In genomic region chr19:42151990-42152389, GRCm38 (mm10) we compare ENCODE assay signal across 7 mouse cellular contexts. TPM values are rescaled to one million over a fixed set of nuclear protein-coding genes. Genes with fewer than 3 reads are reported as not detected.
DNase-seq lines count a peak whose midpoint lies in the region; ATAC-seq and TF ChIP-seq lines count a peak whose summit lies in the region.

No protein-coding gene starts in this region.

- no peak overlapping the region for H3K27ac ChIP-seq in small intestine, adult 2 months (ENCODE audit: insufficient read depth, low read depth, low read length)

- peak; percentile 71 for ATAC-seq in megakaryocyte progenitor cell, adult 5-6 weeks (replicated peaks; ENCODE audit: poor library complexity)

- no peak overlapping the region for H3K4me3 ChIP-seq in small intestine, adult 2 months (ENCODE audit: low read depth, low read length)

- WGBS in small intestine, adult 2 months = 3% methylated on average over 6 of the region's 6 CpGs

- DNase-seq in ZHBTc4 (ENCODE audit: low read depth, low spot score) = peak; percentile 92
- peak; percentile 90 for DNase-seq in cerebellum, adult 9-11 months
- peak; percentile 70 to 78 for DNase-seq in frontal cortex, postnatal 10 days (ENCODE audit: low spot score in 2 of 2)
- peak; percentile 87 for DNase-seq in induced T-regulatory cell, adult 2 months (ENCODE audit: low read depth)
- peak; percentile 77 to 81 for DNase-seq in left cerebral cortex, adult 8-10 months (ENCODE audit: low spot score in 2 of 2)

- no peak for TF ChIP-seq POLR2A in small intestine, adult 2 months (IDR thresholded peaks at IDR 0.05; ENCODE audit: low read depth, low read length)

- H3K36me3 ChIP-seq in small intestine, adult 2 months (ENCODE audit: control insufficient read depth, insufficient read depth, low read length) = no peaks in the 10 kb centered on the region

- H3K4me1 ChIP-seq in small intestine, adult 2 months (ENCODE audit: control insufficient read depth, insufficient read depth, insufficient read length, low read length) = peaks cover 16% of the 10 kb centered on the region; the same call in 1 of the 2 replicates

- TF ChIP-seq CTCF in small intestine, adult 2 months (IDR thresholded peaks at IDR 0.05; ENCODE audit: extremely low read depth, insufficient read length, insufficient replicate concordance, low read depth, low read length) = peak; percentile 90; the same call in 1 of the 2 replicates

- H3K27me3 ChIP-seq in small intestine, adult 2 months (ENCODE audit: control insufficient read depth, insufficient read depth, low read length) = peaks cover 9% of the 10 kb centered on the region; the same call in 1 of the 2 replicates

RNA-seq across cellular contexts. Expression of gene Marveld1, which starts 4.8 kb away (rescaled TPM):
- total RNA-seq in left cerebral cortex, adult 8-10 months (2022) = 10 to 100 TPM in 1 of 4 experiments, 1 to 10 TPM in 3; 8.7 to 10.2 (median 9.0) TPM
- total RNA-seq in megakaryocyte progenitor cell, adult 5-6 weeks (2015) = 14.4 and 14.9 TPM in 2 replicates
- 15.0 and 18.8 TPM in 2 replicates for total RNA-seq in megakaryocyte progenitor cell, adult 5-6 weeks (2017)
- polyA plus RNA-seq in small intestine, adult 2 months (2012; rRNA removed) = 38.0 and 46.4 TPM in 2 replicates

RNA-seq across cellular contexts. Expression of gene Zfyve27, which starts 11.8 kb away (rescaled TPM):
- total RNA-seq in left cerebral cortex, adult 8-10 months (2022) = 100 to 1,000 TPM in 1 of 4 experiments, 10 to 100 TPM in 3; 78.2 to 101 (median 83.5) TPM
- 10.7 and 13.6 TPM in 2 replicates for total RNA-seq in megakaryocyte progenitor cell, adult 5-6 weeks (2015)
- 26.9 and 30.5 TPM in 2 replicates for total RNA-seq in megakaryocyte progenitor cell, adult 5-6 weeks (2017)
- polyA plus RNA-seq in small intestine, adult 2 months (2012; rRNA removed) = 11.5 and 24.0 TPM in 2 replicates

RNA-seq across cellular contexts. Expression of gene Avpi1, which starts 23.1 kb away (rescaled TPM):
- 10 to 100 TPM; 28.3 to 30.5 (median 29.8) TPM for total RNA-seq in left cerebral cortex, adult 8-10 months (2022)
- 5.0 and 7.3 TPM in 2 replicates for total RNA-seq in megakaryocyte progenitor cell, adult 5-6 weeks (2015)
- 4.9 and 5.4 TPM in 2 replicates for total RNA-seq in megakaryocyte progenitor cell, adult 5-6 weeks (2017)
- 6.9 and 13.6 TPM in 2 replicates for polyA plus RNA-seq in small intestine, adult 2 months (2012; rRNA removed)

RNA-seq across cellular contexts. Expression of gene Sfrp5, which starts 50.1 kb away (rescaled TPM):
- total RNA-seq in left cerebral cortex, adult 8-10 months (2022) = 1 to 10 TPM; 1.9 to 4.1 (median 2.6) TPM
- total RNA-seq in megakaryocyte progenitor cell, adult 5-6 weeks (2015) = not detected in 2 replicates
- not detected in 2 replicates for total RNA-seq in megakaryocyte progenitor cell, adult 5-6 weeks (2017)
- 7.3 and 8.3 TPM in 2 replicates for polyA plus RNA-seq in small intestine, adult 2 months (2012; rRNA removed)
